Mouse (Mus musculus) liver, embryonic 16.5 days (tissue): ENCODE results near the gene Ttll2. TPM values are rescaled to one million over a fixed set of nuclear protein-coding genes. Genes with fewer than 3 reads are reported as not detected.
"Not testable (repeated sequence)": the region's sequence is repeated elsewhere in the genome, so short reads cannot be mapped to it uniquely, and the experiment has no call there.

ENCODE experiments used
- ATAC-seq: fragments of 200-750 bp; cut with Nextera tagmentation; 2 replicates; pipeline ENCODE4 v1.8.0; 2017; ENCODE audit warnings: low read depth, mild to moderate bottlenecking, moderate number of reproducible peaks, moderate library complexity
- H3K27ac ChIP-seq: fragments of 300-500 bp; sonication (generic); 2 replicates; pipeline ENCODE4 v1.5.1; 2014; ENCODE audit warnings: mild to moderate bottlenecking, low read length
- H3K27me3 ChIP-seq: fragments of 300-500 bp; sonication (generic); 2 replicates; pipeline ENCODE4 v1.6.1; 2014; ENCODE audit warnings: low read depth, low read length, mixed read lengths; ENCODE audit not compliant: control insufficient read depth, insufficient read depth
- H3K36me3 ChIP-seq: fragments of 300-500 bp; sonication (generic); 2 replicates; pipeline ENCODE4 v1.6.1; 2014; ENCODE audit warnings: mild to moderate bottlenecking; ENCODE audit not compliant: control insufficient read depth, insufficient read depth
- H3K4me1 ChIP-seq: fragments of 300-500 bp; sonication (generic); 2 replicates; pipeline ENCODE4 v1.6.1; 2014; ENCODE audit warnings: low read depth, low read length, mixed read lengths; ENCODE audit not compliant: control insufficient read depth
- H3K4me2 ChIP-seq: fragments of 300-500 bp; sonication (generic); 2 replicates; pipeline ENCODE4 v1.6.1; 2014; ENCODE audit warnings: low read depth, low read length, mixed read lengths
- H3K4me3 ChIP-seq: fragments of 300-500 bp; sonication (generic); 2 replicates; pipeline ENCODE4 v1.5.1; 2014; ENCODE audit warnings: low read depth, mild to moderate bottlenecking, low read length
- H3K9ac ChIP-seq: fragments of 300-500 bp; sonication (generic); 2 replicates; pipeline ENCODE4 v1.6.1; 2014; ENCODE audit warnings: low read depth, low read length
- H3K9me3 ChIP-seq: fragments of 300-500 bp; sonication (generic); replicated peaks from 2 replicates; pipeline ENCODE4 v1.6.1; 2016; ENCODE audit warnings: low read length; ENCODE audit not compliant: control insufficient read depth
- WGBS: fragments of 180-500 bp; shearing (Covaris S2); extraction: QIAGEN DNeasy Blood & Tissue Kit; methylation state at CpG from one replicate; pipeline ENCODE4 v1.1.7; 2014; ENCODE audit not compliant: insufficient replicate concordance; 5-methylcytosine and 5-hydroxymethylcytosine counted together
- polyA plus RNA-seq: library from polyadenylated mRNA; unstranded; fragments of >200 nt; fragmentation: Nextera tagmentation; extraction: Ambion mirVana; gene quantifications from 2 replicates; pipeline ENCODE4 v1.2.1, GENCODE M21; 2015

Gene Ttll2
- 0.07 and 0.12 TPM in 2 replicates for polyA plus RNA-seq

GRCm38 (mm10) chr17:7352596-7352995, at the start of gene Ttll2:
Gene Ttll2 (minus strand): TSS chr17:7352696.
- no CpG with 5 or more reads among the region's 1 CpGs for WGBS
- H3K4me1 ChIP-seq, H3K36me3 ChIP-seq, H3K4me2 ChIP-seq, ATAC-seq, H3K27ac ChIP-seq, H3K27me3 ChIP-seq, H3K9me3 ChIP-seq, H3K4me3 ChIP-seq, H3K9ac ChIP-seq: not testable (repeated sequence)

GRCm38 (mm10) chr17:7399770-7400169, 47.3 kb upstream of the Ttll2 start:
- not testable (repeated sequence) for H3K9me3 ChIP-seq, H3K4me1 ChIP-seq, H3K4me2 ChIP-seq, H3K4me3 ChIP-seq, H3K27ac ChIP-seq, ATAC-seq, H3K36me3 ChIP-seq, H3K27me3 ChIP-seq, H3K9ac ChIP-seq
- WGBS = 67% methylated on average over 6 of the region's 6 CpGs

GRCm38 (mm10) chr17:7398198-7398847, 45.8 kb upstream of the Ttll2 start:
- not testable (repeated sequence) for H3K36me3 ChIP-seq, H3K27me3 ChIP-seq, H3K4me2 ChIP-seq, H3K27ac ChIP-seq, ATAC-seq, H3K4me3 ChIP-seq, H3K9me3 ChIP-seq, H3K9ac ChIP-seq, H3K4me1 ChIP-seq
- 34% methylated on average over 5 of the region's 6 CpGs for WGBS

- not testable (repeated sequence) for H3K9me3 ChIP-seq, H3K36me3 ChIP-seq, H3K9ac ChIP-seq, H3K4me3 ChIP-seq, H3K4me2 ChIP-seq, H3K27ac ChIP-seq, ATAC-seq, H3K4me1 ChIP-seq, H3K27me3 ChIP-seq
- WGBS = 70% methylated on average over 10 of the region's 13 CpGs
Observed at GRCm38 (mm10) chr17:7397079-7397478, 44.6 kb upstream of the Ttll2 start.

- H3K4me3 ChIP-seq, H3K9ac ChIP-seq, H3K36me3 ChIP-seq, H3K27ac ChIP-seq, H3K4me2 ChIP-seq, H3K4me1 ChIP-seq, H3K9me3 ChIP-seq, ATAC-seq, H3K27me3 ChIP-seq: not testable (repeated sequence)
- WGBS = no CpG with 5 or more reads among the region's 2 CpGs
Observed at GRCm38 (mm10) chr17:7396288-7396687, 43.8 kb upstream of the Ttll2 start.

GRCm38 (mm10) chr17:7395671-7396070, 43.2 kb upstream of the Ttll2 start:
- H3K4me1 ChIP-seq, H3K4me3 ChIP-seq, H3K9ac ChIP-seq, ATAC-seq, H3K27me3 ChIP-seq, H3K4me2 ChIP-seq, H3K36me3 ChIP-seq, H3K9me3 ChIP-seq, H3K27ac ChIP-seq: not testable (repeated sequence)
- WGBS = 62% methylated on average over 6 of the region's 8 CpGs

GRCm38 (mm10) chr17:7395116-7395515, 42.6 kb upstream of the Ttll2 start:
- not testable (repeated sequence) for H3K4me2 ChIP-seq, H3K4me1 ChIP-seq, H3K36me3 ChIP-seq, H3K27me3 ChIP-seq, H3K9ac ChIP-seq, H3K27ac ChIP-seq, H3K4me3 ChIP-seq, ATAC-seq, H3K9me3 ChIP-seq
- WGBS = 66% methylated on average over 7 of the region's 7 CpGs

- H3K4me3 ChIP-seq, H3K9ac ChIP-seq, H3K4me1 ChIP-seq, H3K27me3 ChIP-seq, H3K9me3 ChIP-seq, H3K4me2 ChIP-seq, H3K27ac ChIP-seq, H3K36me3 ChIP-seq, ATAC-seq: not testable (repeated sequence)
- WGBS = 63% methylated on average over 7 of the region's 7 CpGs
Observed at GRCm38 (mm10) chr17:7389898-7390297, 37.4 kb upstream of the Ttll2 start.

- not testable (repeated sequence) for H3K27me3 ChIP-seq, H3K9me3 ChIP-seq, H3K4me1 ChIP-seq, H3K36me3 ChIP-seq, H3K4me3 ChIP-seq, H3K27ac ChIP-seq, H3K4me2 ChIP-seq, ATAC-seq, H3K9ac ChIP-seq
- WGBS = 59% methylated on average over 6 of the region's 8 CpGs
Observed at GRCm38 (mm10) chr17:7388958-7389356, 36.5 kb upstream of the Ttll2 start.
